Comparison of ENCODE assay signal across 23 mouse cellular contexts in genomic region chr6:141332613-141333165, GRCm38 (mm10).
DNase-seq lines count a peak whose midpoint lies in the region; ATAC-seq lines count a peak whose summit lies in the region.
"Had no signal": no experiment of that assay in that cellular context is flagged by ENCODE, and none has a peak within 500 bp of the region (broad histone marks: within the 10 kb centered on the region; RNA-seq: fewer than 3 reads in every experiment).

No protein-coding gene starts in this region.

- H3K27me3 ChIP-seq in heart, embryonic 10.5 days (ENCODE audit: insufficient read depth, poor library complexity, severe bottlenecking) = no peaks in the 10 kb centered on the region
- no peaks in the 10 kb centered on the region for H3K27me3 ChIP-seq in intestine, embryonic 16.5 days (replicated peaks; ENCODE audit: control insufficient read depth, insufficient read depth, low read length)
- no peaks in the 10 kb centered on the region for H3K27me3 ChIP-seq in intestine, embryonic 15.5 days (replicated peaks)
- no peaks in the 10 kb centered on the region for H3K27me3 ChIP-seq in heart, embryonic 16.5 days (ENCODE audit: control insufficient read depth, insufficient read depth, low read length)
- H3K27me3 ChIP-seq: limb, embryonic 15.5 days; lung, embryonic 15.5 days; neural tube, embryonic 12.5 days had no signal

- intact Hi-C loops in heart, postnatal 36 days (cut with DNase I) = loop anchor here (5.0 kb wide), 1 partner anchor 80 kb away; no protein-coding TSS in a partner anchor

- H3K27ac ChIP-seq in heart, embryonic 10.5 days = peak overlapping the region; percentile 23; the same call in 1 of the 2 replicates
- peak overlapping the region; percentile 19; the same call in 1 of the 2 replicates for H3K27ac ChIP-seq in intestine, embryonic 16.5 days (ENCODE audit: low read length)
- H3K27ac ChIP-seq in intestine, embryonic 15.5 days = no peak overlapping the region
- peak overlapping the region; percentile 79 for H3K27ac ChIP-seq in heart, embryonic 16.5 days (ENCODE audit: low read length)
- H3K27ac ChIP-seq: hindbrain, embryonic 14.5 days; limb, embryonic 10.5 days; limb, embryonic 15.5 days; liver, embryonic 14.5 days; lung, embryonic 15.5 days; neural tube, embryonic 12.5 days; stomach, postnatal 0 days had no signal

- H3K4me2 ChIP-seq in intestine, embryonic 16.5 days (ENCODE audit: low read depth, low read length) = no peak overlapping the region
- H3K4me2 ChIP-seq in intestine, embryonic 15.5 days (replicated peaks) = no peak overlapping the region
- no peak overlapping the region for H3K4me2 ChIP-seq in heart, embryonic 16.5 days (ENCODE audit: low read depth, low read length)
- H3K4me2 ChIP-seq: hindbrain, embryonic 14.5 days; limb, embryonic 15.5 days; lung, embryonic 15.5 days; midbrain, embryonic 11.5 days; neural tube, embryonic 12.5 days had no signal

- no peak for DNase-seq in heart, embryonic 10.5 days (ENCODE audit: low spot score)
- no peak for DNase-seq in heart, postnatal 36 days
- DNase-seq in heart, postnatal 4 days = peak; percentile 6
- DNase-seq in gastrocnemius, adult 18-20 months (ENCODE audit: low spot score) = no peak
- DNase-seq: B cell, adult 2 months; cerebellum, postnatal 14 days; layer of hippocampus, postnatal 36 days; right cerebral cortex, postnatal 4 days; thymus, postnatal 25 days had no signal

- H3K9me3 ChIP-seq in heart, embryonic 10.5 days = no peaks in the 10 kb centered on the region
- H3K9me3 ChIP-seq in intestine, embryonic 16.5 days (ENCODE audit: control insufficient read depth, low read length) = no peaks in the 10 kb centered on the region
- H3K9me3 ChIP-seq in intestine, embryonic 15.5 days = no peaks in the 10 kb centered on the region
- no peaks in the 10 kb centered on the region for H3K9me3 ChIP-seq in heart, embryonic 16.5 days (replicated peaks; ENCODE audit: control insufficient read depth, low read length)
- H3K9me3 ChIP-seq: limb, embryonic 10.5 days; limb, embryonic 15.5 days; lung, embryonic 15.5 days; neural tube, embryonic 12.5 days had no signal

- ATAC-seq in intestine, embryonic 16.5 days = no peak
- no peak for ATAC-seq in intestine, embryonic 15.5 days
- ATAC-seq in heart, embryonic 16.5 days (replicated peaks; ENCODE audit: extremely low read depth, insufficient read depth, low FRiP score) = no peak
- ATAC-seq: forebrain, embryonic 16.5 days had no signal

- H3K4me1 ChIP-seq in heart, embryonic 10.5 days = peaks cover 33% of the 10 kb centered on the region
- peaks cover 16% of the 10 kb centered on the region for H3K4me1 ChIP-seq in intestine, embryonic 16.5 days (ENCODE audit: control insufficient read depth, insufficient read depth, low read length)
- 0 out of 2 replicates have a peak, but pooled peaks cover 8% of the 10 kb centered on the region for H3K4me1 ChIP-seq in intestine, embryonic 15.5 days (replicated peaks)
- H3K4me1 ChIP-seq in heart, embryonic 16.5 days (ENCODE audit: control insufficient read depth, insufficient read depth, low read length) = peaks cover 25% of the 10 kb centered on the region
- H3K4me1 ChIP-seq: limb, embryonic 10.5 days; limb, embryonic 15.5 days; neural tube, embryonic 12.5 days had no signal

- no peak overlapping the region for H3K9ac ChIP-seq in intestine, embryonic 16.5 days (ENCODE audit: low read depth, low read length)
- no peak overlapping the region for H3K9ac ChIP-seq in intestine, embryonic 15.5 days
- H3K9ac ChIP-seq in heart, embryonic 16.5 days (ENCODE audit: low read length) = no peak overlapping the region
- H3K9ac ChIP-seq: hindbrain, embryonic 14.5 days; limb, embryonic 15.5 days; liver, embryonic 14.5 days; lung, embryonic 15.5 days; neural tube, embryonic 12.5 days had no signal

- no peaks in the 10 kb centered on the region for H3K36me3 ChIP-seq in heart, embryonic 10.5 days
- H3K36me3 ChIP-seq in intestine, embryonic 16.5 days (ENCODE audit: control insufficient read depth, insufficient read depth, low read length) = no peaks in the 10 kb centered on the region
- H3K36me3 ChIP-seq in intestine, embryonic 15.5 days = no peaks in the 10 kb centered on the region
- H3K36me3 ChIP-seq in heart, embryonic 16.5 days (ENCODE audit: control insufficient read depth, insufficient read depth) = no peaks in the 10 kb centered on the region
- H3K36me3 ChIP-seq: limb, embryonic 10.5 days; limb, embryonic 15.5 days; lung, embryonic 15.5 days; neural tube, embryonic 12.5 days had no signal

- no peak overlapping the region for H3K4me3 ChIP-seq in heart, embryonic 10.5 days
- H3K4me3 ChIP-seq in intestine, embryonic 16.5 days (ENCODE audit: low read length) = no peak overlapping the region
- no peak overlapping the region for H3K4me3 ChIP-seq in intestine, embryonic 15.5 days (replicated peaks)
- no peak overlapping the region for H3K4me3 ChIP-seq in heart, embryonic 16.5 days (ENCODE audit: low read length)
- H3K4me3 ChIP-seq: erythroblast, embryonic 14.5 days; limb, embryonic 10.5 days; limb, embryonic 15.5 days; lung, embryonic 15.5 days; myocyte; neural tube, embryonic 12.5 days had no signal

- WGBS in heart, embryonic 10.5 days = 79% methylated on average over 4 of the region's 4 CpGs
- WGBS in intestine, embryonic 16.5 days = 88% methylated on average over 4 of the region's 4 CpGs
- 83% methylated on average over 4 of the region's 4 CpGs for WGBS in intestine, embryonic 15.5 days
- 87% methylated on average over 4 of the region's 4 CpGs for WGBS in heart, embryonic 16.5 days
